Comparison of ENCODE assay signal across 7 mouse cellular contexts in genomic region chr5:29435491-29435890, GRCm38 (mm10). TPM values are rescaled to one million over a fixed set of nuclear protein-coding genes. Genes with fewer than 3 reads are reported as not detected.
DNase-seq lines count a peak whose midpoint lies in the region; ATAC-seq and TF ChIP-seq lines count a peak whose summit lies in the region.

No protein-coding gene starts in this region.

- no peak overlapping the region for H3K27ac ChIP-seq in neural tube, embryonic 11.5 days (ENCODE audit: low read depth, low read length)
- H3K27ac ChIP-seq in forebrain, embryonic 11.5 days (ENCODE audit: low read depth, low read length): no peak overlapping the region
- peak overlapping the region; percentile 83; the same call in 1 of the 2 replicates for H3K27ac ChIP-seq in stomach, postnatal 0 days (replicated peaks)

- H3K9ac ChIP-seq in neural tube, embryonic 11.5 days (ENCODE audit: low read length): peak overlapping the region; percentile 78
- peak overlapping the region; percentile 82 for H3K9ac ChIP-seq in forebrain, embryonic 11.5 days (ENCODE audit: low read length)
- H3K9ac ChIP-seq in stomach, postnatal 0 days (ENCODE audit: low read length): peak overlapping the region; percentile 82

- H3K4me1 ChIP-seq in neural tube, embryonic 11.5 days (ENCODE audit: control insufficient read depth, insufficient read depth, low read length): peaks cover 9% of the 10 kb centered on the region
- peaks cover 11% of the 10 kb centered on the region; the same call in 1 of the 2 replicates for H3K4me1 ChIP-seq in forebrain, embryonic 11.5 days (replicated peaks; ENCODE audit: control insufficient read depth, insufficient read depth, low read length)
- peaks cover 4% of the 10 kb centered on the region; the same call in 1 of the 2 replicates for H3K4me1 ChIP-seq in stomach, postnatal 0 days (replicated peaks; ENCODE audit: control insufficient read depth, insufficient read depth)

- H3K4me3 ChIP-seq in neural tube, embryonic 11.5 days (ENCODE audit: low read depth, low read length): peak overlapping the region; percentile 83
- peak overlapping the region; percentile 91 for H3K4me3 ChIP-seq in forebrain, embryonic 11.5 days (ENCODE audit: low read depth, low read length)
- H3K4me3 ChIP-seq in stomach, postnatal 0 days (ENCODE audit: low read depth, low read length): peak overlapping the region; percentile 91

- H3K9me3 ChIP-seq in neural tube, embryonic 11.5 days (ENCODE audit: control insufficient read depth, low read length): no peaks in the 10 kb centered on the region
- H3K9me3 ChIP-seq in forebrain, embryonic 11.5 days (ENCODE audit: control insufficient read depth, low read length): no peaks in the 10 kb centered on the region
- H3K9me3 ChIP-seq in stomach, postnatal 0 days (ENCODE audit: control insufficient read depth, low read length): no peaks in the 10 kb centered on the region

- peak overlapping the region; percentile 92 for H3K4me2 ChIP-seq in neural tube, embryonic 11.5 days (ENCODE audit: low read depth)
- peak overlapping the region; percentile 84 for H3K4me2 ChIP-seq in forebrain, embryonic 11.5 days (ENCODE audit: low read depth, low read length, severe bottlenecking)
- H3K4me2 ChIP-seq in stomach, postnatal 0 days (replicated peaks; ENCODE audit: low read depth): peak overlapping the region; percentile 93

- H3K27me3 ChIP-seq in neural tube, embryonic 11.5 days (ENCODE audit: control insufficient read depth, insufficient read depth, low read length): no peaks in the 10 kb centered on the region
- H3K27me3 ChIP-seq in forebrain, embryonic 11.5 days (ENCODE audit: control insufficient read depth, insufficient read depth, low read length): no peaks in the 10 kb centered on the region; the same call in 1 of the 2 replicates
- H3K27me3 ChIP-seq in stomach, postnatal 0 days (ENCODE audit: control insufficient read depth, insufficient read depth, low read length): no peaks in the 10 kb centered on the region

- no peak for DNase-seq in neural tube, embryonic 11.5 days (ENCODE audit: low spot score)
- DNase-seq in neural tube, embryonic 10.5 days (ENCODE audit: extremely low spot score, low spot score): no peak
- no peak for DNase-seq in forebrain, embryonic 11.5 days (ENCODE audit: low spot score)
- DNase-seq in liver: peak; percentile 5
- DNase-seq in stomach, postnatal 0 days (ENCODE audit: low spot score): no peak
- no peak for DNase-seq in Muller cell, postnatal 12 days (ENCODE audit: inconsistent ontology term)
- DNase-seq in adrenal gland, adult 2 months: no peak

- H3K36me3 ChIP-seq in neural tube, embryonic 11.5 days (ENCODE audit: control insufficient read depth, insufficient read depth, low read length): peaks cover 5% of the 10 kb centered on the region
- peaks cover 3% of the 10 kb centered on the region; the same call in 1 of the 2 replicates for H3K36me3 ChIP-seq in forebrain, embryonic 11.5 days (ENCODE audit: control insufficient read depth, insufficient read depth, low read length)
- no peaks in the 10 kb centered on the region; the same call in 1 of the 2 replicates for H3K36me3 ChIP-seq in stomach, postnatal 0 days (ENCODE audit: control insufficient read depth, insufficient read depth, low read length)

- 54% methylated on average over 8 of the region's 8 CpGs for WGBS in neural tube, embryonic 11.5 days
- 53% methylated on average over 8 of the region's 8 CpGs for WGBS in forebrain, embryonic 11.5 days
- 38% methylated on average over 8 of the region's 8 CpGs for WGBS in stomach, postnatal 0 days

- no peak for TF ChIP-seq CTCF in stomach, postnatal 0 days (IDR thresholded peaks at IDR 0.05; ENCODE audit: low read depth)

- no peak for TF ChIP-seq EP300 in stomach, postnatal 0 days (optimal IDR thresholded peaks at IDR 0.05)

- no peak for ATAC-seq in neural tube, embryonic 11.5 days (ENCODE audit: insufficient read depth, low FRiP score, low TSS enrichment)
- no peak for ATAC-seq in forebrain, embryonic 11.5 days (replicated peaks; ENCODE audit: low FRiP score)
- ATAC-seq in stomach, postnatal 0 days (ENCODE audit: low FRiP score, low TSS enrichment): no peak

RNA-seq across cellular contexts. Expression of gene Nom1, which starts 1.0 kb away (rescaled TPM):
- 20.0 and 26.7 TPM in 2 replicates for polyA plus RNA-seq in neural tube, embryonic 11.5 days (2014; fragmentation: Nextera tagmentation; extraction: Ambion mirVana)
- polyA plus RNA-seq in forebrain, embryonic 11.5 days (2014; fragmentation: Nextera tagmentation; extraction: Ambion mirVana): 25.1 and 34.9 TPM in 2 replicates
- 16.4 and 16.5 TPM in 2 replicates for polyA plus RNA-seq in stomach, postnatal 0 days (2015; fragmentation: Nextera tagmentation; extraction: Ambion mirVana)
- total RNA-seq in adrenal gland, adult 2 months (2021): 10 to 100 TPM; 25.9 to 34.9 TPM
- polyA plus RNA-seq in adrenal gland, adult 2 months (2012; rRNA removed): 2.7 and 2.8 TPM in 2 replicates

RNA-seq across cellular contexts. Expression of gene Mnx1, which starts 42.8 kb away (rescaled TPM):
- polyA plus RNA-seq in neural tube, embryonic 11.5 days (2014; fragmentation: Nextera tagmentation; extraction: Ambion mirVana): 4.4 and 7.6 TPM in 2 replicates
- polyA plus RNA-seq in forebrain, embryonic 11.5 days (2014; fragmentation: Nextera tagmentation; extraction: Ambion mirVana): not detected in 2 replicates
- 0.64 and 0.67 TPM in 2 replicates for polyA plus RNA-seq in stomach, postnatal 0 days (2015; fragmentation: Nextera tagmentation; extraction: Ambion mirVana)
- total RNA-seq in adrenal gland, adult 2 months (2021): not detected
- not detected in 2 replicates for polyA plus RNA-seq in adrenal gland, adult 2 months (2012; rRNA removed)

RNA-seq across cellular contexts. Expression of gene Lmbr1, which starts 57.3 kb away (rescaled TPM):
- polyA plus RNA-seq in neural tube, embryonic 11.5 days (2014; fragmentation: Nextera tagmentation; extraction: Ambion mirVana): 13.1 and 14.8 TPM in 2 replicates
- polyA plus RNA-seq in forebrain, embryonic 11.5 days (2014; fragmentation: Nextera tagmentation; extraction: Ambion mirVana): 11.6 and 12.3 TPM in 2 replicates
- polyA plus RNA-seq in stomach, postnatal 0 days (2015; fragmentation: Nextera tagmentation; extraction: Ambion mirVana): 12.2 and 13.0 TPM in 2 replicates
- 10 to 100 TPM; 10.2 to 12.0 TPM for total RNA-seq in adrenal gland, adult 2 months (2021)
- polyA plus RNA-seq in adrenal gland, adult 2 months (2012; rRNA removed): 2.3 and 3.2 TPM in 2 replicates
